Mouse (Mus musculus) kidney, adult 2 months (tissue): ENCODE data around the gene Dusp10. TPM values are rescaled to one million over a fixed set of nuclear protein-coding genes. Genes with fewer than 3 reads are reported as not detected.

ENCODE experiments used
- DNase-seq: peaks from one replicate; pipeline ENCODE4 v3.0.0; 2021
- H3K27ac ChIP-seq: fragments of 200-500 bp; 2 replicates; pipeline ENCODE4 v1.5.1; 2012; ENCODE audit warnings: low read depth, low read length, control low read depth, inconsistent platforms; ENCODE audit not compliant: insufficient read depth
- H3K27me3 ChIP-seq: fragments of 200-500 bp; replicated peaks from 2 replicates; pipeline ENCODE4 v1.6.1; 2012; ENCODE audit warnings: mild to moderate bottlenecking, moderate library complexity, low read length, inconsistent platforms; ENCODE audit not compliant: control insufficient read depth, insufficient read depth
- H3K36me3 ChIP-seq: fragments of 200-500 bp; 2 replicates; pipeline ENCODE4 v1.6.1; 2012; ENCODE audit warnings: mild to moderate bottlenecking, moderate library complexity, low read length, inconsistent platforms; ENCODE audit not compliant: control insufficient read depth, insufficient read depth
- H3K4me1 ChIP-seq: fragments of 200-500 bp; 2 replicates; pipeline ENCODE4 v1.6.1; 2011; ENCODE audit warnings: low read length; ENCODE audit not compliant: control insufficient read depth, insufficient read depth
- H3K4me3 ChIP-seq: fragments of 200-500 bp; 2 replicates; pipeline ENCODE4 v1.5.1; 2011; ENCODE audit warnings: mild to moderate bottlenecking, low read depth, low read length, control low read depth; ENCODE audit not compliant: insufficient read depth
- CTCF ChIP-seq: fragments of 200-500 bp; conservative IDR thresholded peaks from 2 replicates; pipeline ENCODE4 v1.5.1; 2011; ENCODE audit warnings: low read depth, mild to moderate bottlenecking, control low read depth, low read length, moderate library complexity, mixed read lengths; ENCODE audit not compliant: insufficient read depth, insufficient read length
- POLR2A ChIP-seq: fragments of 200-500 bp; IDR thresholded peaks from one replicate; pipeline ENCODE4 v1.6.1; 2011; ENCODE audit warnings: low read depth, low read length, control low read depth
- WGBS: fragments of 180-500 bp; shearing (Covaris S2); methylation state at CpG from one replicate; pipeline ENCODE4 v1.1.7; 2018; 5-methylcytosine and 5-hydroxymethylcytosine counted together
- polyA plus RNA-seq: library from polyadenylated mRNA; depleted of rRNA; stranded (reverse); fragments of >200 nt; gene quantifications from 2 replicates; pipeline ENCODE4 v1.2.3, GENCODE M21; 2012

Gene Dusp10
- polyA plus RNA-seq, 1 experiment, result 5.3 TPM

DNA sequence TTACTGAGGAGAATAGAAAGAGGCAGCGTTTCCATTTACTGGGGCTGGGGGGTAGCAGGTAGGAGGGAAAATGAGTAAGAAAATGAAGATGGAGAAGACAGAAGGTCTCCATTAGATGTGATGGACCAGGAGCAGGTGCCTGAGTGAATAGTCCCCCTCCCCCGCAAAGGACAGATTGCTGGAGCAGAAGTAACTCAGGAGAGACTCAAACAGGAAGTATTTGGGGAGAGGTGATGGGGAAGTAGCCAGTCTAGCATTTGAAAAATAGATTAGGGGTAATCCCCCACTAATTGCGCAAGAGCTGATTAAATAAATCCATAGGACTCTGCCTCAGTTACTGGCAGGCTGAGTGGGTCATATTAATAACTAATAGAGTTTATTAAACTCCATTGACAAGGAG is 66.2 kb downstream of the Dusp10 start:
- no peaks in the 10 kb centered on the region for H3K36me3 ChIP-seq
- 0 out of 2 replicates have a peak, but pooled peaks cover 2% of the 10 kb centered on the region for H3K4me1 ChIP-seq
- H3K4me3 ChIP-seq, result no peak overlapping the region
- DNase-seq, result no peak
- TF ChIP-seq CTCF (no peak), POLR2A (no peak)
- H3K27me3 ChIP-seq, result no peaks in the 10 kb centered on the region
- WGBS, result 89% methylated on average over 3 of the region's 3 CpGs
- H3K27ac ChIP-seq, result no peak overlapping the region

DNA sequence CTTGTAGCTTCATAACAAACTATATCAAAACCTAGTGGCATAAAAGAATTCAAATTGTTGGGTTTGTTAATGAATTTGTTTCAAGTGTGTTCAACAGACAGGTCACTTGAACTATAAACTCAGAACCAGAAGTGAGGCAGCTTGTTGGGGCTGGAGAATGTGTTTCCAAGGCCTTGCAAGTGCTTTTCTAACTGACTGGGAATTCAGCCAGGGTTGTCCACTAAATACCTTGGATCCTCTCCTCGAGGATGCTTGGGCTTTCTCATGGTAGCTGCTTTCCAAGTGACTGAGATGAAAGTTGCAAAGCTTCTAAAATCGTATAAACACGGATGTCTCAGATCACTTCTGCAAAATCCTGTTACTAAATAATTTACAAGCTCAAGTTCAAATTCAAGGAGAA is 69.6 kb downstream of the Dusp10 start:
- no peak for TF ChIP-seq CTCF
- TF ChIP-seq POLR2A, result no peak
- Histone ChIP-seq H3K27me3 (no peaks in the 10 kb centered on the region), H3K36me3 (no peaks in the 10 kb centered on the region), H3K4me3 (no peak overlapping the region), H3K27ac (no peak overlapping the region), H3K4me1 (no peaks in the 10 kb centered on the region)
- 61% methylated on average over 3 of the region's 3 CpGs for WGBS
- no peak for DNase-seq

DNA sequence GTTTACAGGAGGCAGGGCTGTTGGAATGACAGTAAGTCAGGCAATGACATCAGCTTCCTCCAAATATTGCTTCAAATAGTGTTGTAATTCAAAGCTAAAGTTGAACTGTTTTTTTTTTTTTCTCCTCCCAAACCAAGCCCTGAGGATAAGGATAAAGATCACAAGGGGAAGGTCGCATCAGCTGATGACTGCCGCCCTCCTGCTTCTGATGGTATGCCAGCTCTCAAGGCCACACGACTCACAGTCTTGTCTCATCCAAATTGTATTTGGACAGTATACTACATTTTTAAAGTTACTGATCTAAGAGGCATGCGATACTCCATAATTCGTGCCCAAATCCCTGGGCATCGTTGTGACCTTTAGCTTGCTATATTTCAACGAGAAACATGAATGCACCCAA is 70.1 kb downstream of the Dusp10 start:
- H3K36me3 ChIP-seq, result no peaks in the 10 kb centered on the region
- no peak for TF ChIP-seq CTCF
- no peak for TF ChIP-seq POLR2A
- H3K27ac ChIP-seq, result no peak overlapping the region
- no peaks in the 10 kb centered on the region for H3K27me3 ChIP-seq
- no peak overlapping the region for H3K4me3 ChIP-seq
- no peak for DNase-seq
- H3K4me1 ChIP-seq, result no peaks in the 10 kb centered on the region
- 83% methylated on average over 7 of the region's 7 CpGs for WGBS

DNA sequence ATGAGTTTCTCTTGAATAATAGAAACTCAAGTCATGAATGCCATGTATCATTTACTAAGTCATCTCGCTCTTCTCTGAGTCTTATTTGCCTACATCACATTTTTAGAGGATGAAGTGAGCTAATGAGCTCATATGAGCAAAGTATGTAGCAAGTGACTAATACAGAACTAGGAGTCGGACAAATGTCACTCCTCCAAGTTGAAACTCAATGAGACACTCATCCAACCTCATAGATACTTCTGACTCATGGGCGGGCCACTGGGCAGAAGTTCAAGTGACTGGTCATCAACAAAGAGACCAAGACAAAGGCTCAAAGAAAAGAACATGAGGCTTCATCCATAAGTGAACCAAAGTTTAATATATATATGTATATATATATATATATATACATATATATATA is 71.9 kb downstream of the Dusp10 start:
- Histone ChIP-seq H3K4me3 (no peak overlapping the region), H3K36me3 (no peaks in the 10 kb centered on the region), H3K27me3 (no peaks in the 10 kb centered on the region), H3K4me1 (no peaks in the 10 kb centered on the region), H3K27ac (no peak overlapping the region)
- no peak for DNase-seq
- WGBS, result 88% methylated on average over 3 of the region's 3 CpGs
- TF ChIP-seq POLR2A (no peak), CTCF (no peak)

DNA sequence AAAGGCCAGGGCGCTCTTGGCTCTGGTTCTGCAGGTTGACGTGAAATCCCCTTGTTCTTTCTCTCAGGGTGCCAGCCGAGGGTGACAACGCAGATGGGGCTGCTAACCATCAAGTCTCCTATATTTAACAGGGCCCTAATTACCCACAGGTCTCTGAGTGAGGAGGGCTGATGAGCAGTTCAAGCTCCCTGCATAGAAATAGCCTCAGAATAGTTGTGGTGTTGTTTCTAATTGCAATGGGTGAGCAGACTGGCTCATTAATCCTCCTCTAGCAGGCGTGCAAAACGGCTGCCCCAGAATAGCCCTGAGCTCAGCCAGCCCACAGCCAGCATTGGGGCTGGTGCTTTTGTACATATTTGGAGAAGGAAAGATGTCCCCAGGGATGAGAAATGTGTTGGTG is 77.4 kb downstream of the Dusp10 start:
- 46% methylated on average over 6 of the region's 6 CpGs for WGBS
- TF ChIP-seq POLR2A (no peak), CTCF (no peak)
- Histone ChIP-seq H3K4me3 (no peak overlapping the region), H3K4me1 (no peaks in the 10 kb centered on the region), H3K36me3 (no peaks in the 10 kb centered on the region), H3K27me3 (no peaks in the 10 kb centered on the region), H3K27ac (no peak overlapping the region)
- DNase-seq, result no peak

DNA sequence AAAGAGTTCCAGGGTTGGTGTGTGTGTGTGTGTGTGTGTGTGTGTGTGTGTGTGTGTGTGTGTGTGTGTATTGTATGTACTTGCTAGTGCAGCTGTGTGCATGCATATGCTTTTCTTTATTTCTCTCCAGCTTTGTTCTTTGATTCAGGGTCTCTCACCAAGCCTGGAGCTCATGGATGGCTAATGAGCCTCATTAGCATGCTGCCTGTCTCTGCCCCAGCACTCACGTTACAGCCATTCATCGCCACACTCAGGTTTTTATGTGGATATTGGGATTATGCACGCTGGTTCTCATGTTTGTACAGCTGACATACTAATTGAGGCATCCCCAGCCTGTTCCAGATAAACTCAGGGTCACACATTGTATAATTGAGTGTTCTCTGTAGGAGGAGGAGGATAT is 81.8 kb downstream of the Dusp10 start:
- Histone ChIP-seq H3K4me1 (no peaks in the 10 kb centered on the region), H3K36me3 (no peaks in the 10 kb centered on the region), H3K27me3 (no peaks in the 10 kb centered on the region), H3K4me3 (no peak overlapping the region), H3K27ac (no peak overlapping the region)
- no peak for DNase-seq
- whole genome bisulfite sequencing, result 55% methylated on average over 3 of the region's 3 CpGs
- TF ChIP-seq CTCF (no peak), POLR2A (no peak)

DNA sequence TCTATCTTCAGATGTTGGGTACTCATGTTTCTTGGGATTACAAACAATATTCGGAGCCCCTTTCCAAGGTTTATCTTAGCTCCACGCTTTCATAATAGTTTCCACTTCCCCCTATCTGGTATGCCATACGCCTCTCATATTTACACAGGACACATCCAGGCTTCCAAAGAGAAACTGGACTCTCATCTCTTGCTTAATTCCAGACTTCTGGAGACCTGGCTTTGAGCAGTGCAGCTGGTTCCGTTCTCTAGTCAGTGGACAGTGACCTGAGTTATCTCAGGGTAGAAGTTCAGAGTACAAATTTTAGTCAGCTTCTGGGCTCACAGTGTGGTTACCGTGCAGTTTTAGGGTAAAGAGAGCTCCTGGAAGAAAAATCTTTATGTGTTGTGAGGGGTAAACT is 87.3 kb downstream of the Dusp10 start:
- Histone ChIP-seq H3K4me1 (no peaks in the 10 kb centered on the region), H3K27ac (no peak overlapping the region), H3K27me3 (no peaks in the 10 kb centered on the region), H3K36me3 (no peaks in the 10 kb centered on the region), H3K4me3 (no peak overlapping the region)
- TF ChIP-seq POLR2A (no peak), CTCF (no peak)
- no peak for DNase-seq
- 78% methylated on average over 5 of the region's 5 CpGs for WGBS
